Mouse (Mus musculus) heart, embryonic 14.5 days (tissue): ENCODE measurements around the gene Eif5. TPM values are rescaled to one million over a fixed set of nuclear protein-coding genes. Genes with fewer than 3 reads are reported as not detected.

Experiments used
- ATAC-seq: fragments of 200-750 bp; cut with Nextera tagmentation; 2 replicates; pipeline ENCODE4 v1.8.0; 2017; ENCODE audit warnings: low read depth, moderate TSS enrichment; ENCODE audit not compliant: insufficient number of reproducible peaks, insufficient read depth, low FRiP score
- H3K27ac ChIP-seq, 2 experiments: fragments of 200-500 bp in 1 of 2; fragments of 300-500 bp in 1 of 2; sonication (generic) in 1 of 2; replicated peaks in 1 of 2; 2 replicates each; pipeline ENCODE4 v1.5.1; 2012 to 2014; ENCODE audit warnings: low read depth in 2 of 2, low read length in 2 of 2, control low read depth in 1 of 2, mild to moderate bottlenecking in 1 of 2, mixed read lengths in 1 of 2; ENCODE audit not compliant: control insufficient read depth in 1 of 2, insufficient read depth in 1 of 2
- H3K27me3 ChIP-seq: fragments of 300-500 bp; sonication (generic); 2 replicates; pipeline ENCODE4 v1.6.1; 2014; ENCODE audit warnings: mild to moderate bottlenecking, low read length, control low read depth; ENCODE audit not compliant: control insufficient read depth, insufficient read depth
- H3K36me3 ChIP-seq: fragments of 300-500 bp; sonication (generic); 2 replicates; pipeline ENCODE4 v1.6.1; 2014; ENCODE audit warnings: mild to moderate bottlenecking, control low read depth, low read length, mixed read lengths; ENCODE audit not compliant: control insufficient read depth, insufficient read depth
- H3K4me1 ChIP-seq, 2 experiments: fragments of 200-500 bp in 1 of 2; fragments of 300-500 bp in 1 of 2; sonication (generic) in 1 of 2; 2 replicates each; pipeline ENCODE4 v1.6.1; 2012 to 2014; ENCODE audit warnings: low read length in 2 of 2, control low read depth in 1 of 2, mixed read lengths in 1 of 2; ENCODE audit not compliant: control insufficient read depth in 2 of 2, insufficient read depth in 2 of 2
- H3K4me2 ChIP-seq: fragments of 300-500 bp; sonication (generic); 2 replicates; pipeline ENCODE4 v1.6.1; 2014; ENCODE audit warnings: mild to moderate bottlenecking, low read length
- H3K4me3 ChIP-seq, 2 experiments: fragments of 200-500 bp in 1 of 2; fragments of 300-500 bp in 1 of 2; sonication (generic) in 1 of 2; 2 replicates each; pipeline ENCODE4 v1.5.1; 2012 to 2014; ENCODE audit warnings: low read length in 2 of 2, mild to moderate bottlenecking in 2 of 2, control low read depth in 1 of 2, low read depth in 1 of 2, moderate library complexity in 1 of 2; ENCODE audit not compliant: control insufficient read depth in 1 of 2, insufficient read depth in 1 of 2
- H3K9ac ChIP-seq: fragments of 300-500 bp; sonication (generic); 2 replicates; pipeline ENCODE4 v1.6.1; 2014; ENCODE audit warnings: mild to moderate bottlenecking, low read length
- H3K9me3 ChIP-seq: fragments of 300-500 bp; sonication (generic); 2 replicates; pipeline ENCODE4 v1.6.1; 2016; ENCODE audit warnings: low read length, control low read depth; ENCODE audit not compliant: control insufficient read depth
- WGBS: fragments of 180-500 bp; shearing (Covaris S2); extraction: QIAGEN DNeasy Blood & Tissue Kit; methylation state at CpG from one replicate; pipeline ENCODE4 v1.1.7; 2014; 5-methylcytosine and 5-hydroxymethylcytosine counted together
- polyA plus RNA-seq: library from polyadenylated mRNA; unstranded; fragments of >200 nt; fragmentation: Nextera tagmentation; extraction: Ambion mirVana; gene quantifications from 2 replicates; pipeline ENCODE4 v1.2.1, GENCODE M21; 2014

Gene Eif5
- polyA plus RNA-seq, 1 experiment from 2014 or later, result 364 TPM

GRCm38 (mm10) chr12:111514874-111515649, 22.8 kb upstream of the Eif5 start:
- ATAC-seq, result no peak

DNA sequence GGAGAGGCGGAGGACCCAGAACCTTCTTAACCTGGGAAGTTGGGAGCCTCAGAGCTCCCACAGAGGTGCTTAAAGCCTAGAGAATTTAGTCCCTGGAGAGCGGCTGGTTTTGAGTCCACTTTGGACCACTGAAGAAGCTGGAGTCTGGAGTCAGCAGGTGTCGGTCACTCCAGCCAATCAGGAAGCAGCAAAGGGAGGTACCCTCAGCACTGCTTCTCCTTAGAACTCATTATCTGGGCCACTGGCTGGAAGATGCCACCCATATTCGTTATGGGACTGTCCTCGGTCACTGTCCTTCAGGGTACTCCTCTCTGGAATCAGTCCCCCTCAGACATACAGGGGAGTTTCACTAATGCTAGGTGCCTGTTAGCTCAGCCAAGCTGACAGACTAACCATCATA, 21.9 kb upstream of the Eif5 start:
- Histone ChIP-seq H3K27me3 (no peaks in the 10 kb centered on the region), H3K9me3 (no peaks in the 10 kb centered on the region), H3K27ac (no peak overlapping the region), H3K9ac (no peak overlapping the region), H3K4me2 (no peak overlapping the region), H3K36me3 (no peaks in the 10 kb centered on the region), H3K4me3 (no peak overlapping the region), H3K4me1 (peaks cover 5 to 9% of the 10 kb centered on the region in 2 experiments)
- WGBS, result 86% methylated on average over 5 of the region's 5 CpGs
- ATAC-seq, result no peak

More at GRCm38 (mm10) chr12:111514874-111515649, 22.8 kb upstream of the Eif5 start:
- H3K27ac ChIP-seq, result no peak overlapping the region
- no peak overlapping the region for H3K4me3 ChIP-seq
- no peaks in the 10 kb centered on the region for H3K27me3 ChIP-seq
- H3K4me2 ChIP-seq, result no peak overlapping the region
- H3K9me3 ChIP-seq, result no peaks in the 10 kb centered on the region
- H3K36me3 ChIP-seq, result no peaks in the 10 kb centered on the region
- H3K9ac ChIP-seq, result no peak overlapping the region
- WGBS, result 81% methylated on average over 7 of the region's 7 CpGs
- peaks cover 5 to 9% of the 10 kb centered on the region in 2 experiments for H3K4me1 ChIP-seq

GRCm38 (mm10) chr12:111516826-111517225, 21.0 kb upstream of the Eif5 start:
- Histone ChIP-seq H3K9ac (no peak overlapping the region), H3K4me3 (no peak overlapping the region), H3K4me1 (peaks cover 5 to 9% of the 10 kb centered on the region in 2 experiments), H3K9me3 (peaks cover 3% of the 10 kb centered on the region; the same call in 1 of the 2 replicates), H3K36me3 (no peaks in the 10 kb centered on the region), H3K27me3 (no peaks in the 10 kb centered on the region), H3K27ac (no peak overlapping the region), H3K4me2 (no peak overlapping the region)
- no peak for ATAC-seq
- 83% methylated on average over 6 of the region's 6 CpGs for WGBS

- Histone ChIP-seq H3K36me3 (no peaks in the 10 kb centered on the region), H3K4me1 (peaks cover 5 to 9% of the 10 kb centered on the region in 2 experiments), H3K4me3 (no peak overlapping the region), H3K9me3 (peaks cover 8% of the 10 kb centered on the region; the same call in 1 of the 2 replicates), H3K27ac (no peak overlapping the region), H3K27me3 (no peaks in the 10 kb centered on the region), H3K4me2 (no peak overlapping the region), H3K9ac (no peak overlapping the region)
- WGBS, result 45% methylated on average over 4 of the region's 4 CpGs
- ATAC-seq, result no peak
Observed at GRCm38 (mm10) chr12:111517901-111518300, 19.9 kb upstream of the Eif5 start.

DNA sequence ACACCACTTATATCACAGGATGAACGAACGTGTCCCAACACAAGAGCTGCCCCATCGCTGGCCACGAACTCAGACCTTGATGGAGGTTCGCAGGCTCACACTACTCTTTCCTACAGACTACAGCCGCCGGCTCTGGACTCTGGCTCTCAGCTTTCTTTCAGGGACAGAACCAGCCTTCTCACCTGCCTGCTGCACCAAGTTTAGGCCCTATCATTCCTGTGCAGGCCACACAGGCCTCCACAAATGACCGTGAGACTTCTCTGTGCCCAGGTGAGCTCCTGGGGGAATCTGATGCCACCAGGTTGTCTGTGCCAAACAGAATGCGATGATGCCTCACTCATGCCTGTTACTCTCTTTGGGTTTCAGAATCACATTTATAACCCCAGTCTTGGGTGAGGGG, 19.4 kb upstream of the Eif5 start:
- Histone ChIP-seq H3K27ac (no peak overlapping the region), H3K4me2 (no peak overlapping the region), H3K4me1 (peaks cover 5 to 9% of the 10 kb centered on the region in 2 experiments), H3K9me3 (peaks cover 8% of the 10 kb centered on the region; the same call in 1 of the 2 replicates), H3K27me3 (no peaks in the 10 kb centered on the region), H3K4me3 (no peak overlapping the region), H3K9ac (no peak overlapping the region), H3K36me3 (no peaks in the 10 kb centered on the region)
- no peak for ATAC-seq
- 86% methylated on average over 9 of the region's 9 CpGs for WGBS

GRCm38 (mm10) chr12:111519821-111520220, 18.0 kb upstream of the Eif5 start:
- H3K36me3 ChIP-seq, result no peaks in the 10 kb centered on the region
- H3K27me3 ChIP-seq, result no peaks in the 10 kb centered on the region
- H3K4me2 ChIP-seq, result no peak overlapping the region
- H3K4me1 ChIP-seq, result no peaks in the 10 kb centered on the region; a peak in 1 of 4 replicates
- no peak overlapping the region for H3K27ac ChIP-seq
- no peak overlapping the region for H3K4me3 ChIP-seq
- peaks cover 8% of the 10 kb centered on the region; the same call in 1 of the 2 replicates for H3K9me3 ChIP-seq
- H3K9ac ChIP-seq, result no peak overlapping the region
- 53% methylated on average over 5 of the region's 5 CpGs for WGBS
- ATAC-seq, result no peak

GRCm38 (mm10) chr12:111520994-111521393, 16.8 kb upstream of the Eif5 start:
- Histone ChIP-seq H3K4me3 (no peak overlapping the region), H3K4me1 (no peaks in the 10 kb centered on the region; a peak in 1 of 4 replicates), H3K27me3 (no peaks in the 10 kb centered on the region), H3K9me3 (peaks cover 8% of the 10 kb centered on the region; the same call in 1 of the 2 replicates), H3K9ac (no peak overlapping the region), H3K27ac (no peak overlapping the region), H3K4me2 (no peak overlapping the region), H3K36me3 (no peaks in the 10 kb centered on the region)
- ATAC-seq, result no peak
- WGBS, result 68% methylated on average over 2 of the region's 2 CpGs
